Mouse (Mus musculus) lung, postnatal 0 days (tissue): ENCODE measurements around the gene Plekhh2.

ENCODE experiments used
- CTCF ChIP-seq: IDR thresholded peaks from 2 replicates; pipeline ENCODE4 v1.5.1; 2016; ENCODE audit warnings: antibody characterized with exemption, mild to moderate bottlenecking
- EP300 ChIP-seq: IDR thresholded peaks from 2 replicates; pipeline ENCODE4 v1.6.1; 2016; ENCODE audit warnings: antibody characterized with exemption, mild to moderate bottlenecking, control low read depth

DNA sequence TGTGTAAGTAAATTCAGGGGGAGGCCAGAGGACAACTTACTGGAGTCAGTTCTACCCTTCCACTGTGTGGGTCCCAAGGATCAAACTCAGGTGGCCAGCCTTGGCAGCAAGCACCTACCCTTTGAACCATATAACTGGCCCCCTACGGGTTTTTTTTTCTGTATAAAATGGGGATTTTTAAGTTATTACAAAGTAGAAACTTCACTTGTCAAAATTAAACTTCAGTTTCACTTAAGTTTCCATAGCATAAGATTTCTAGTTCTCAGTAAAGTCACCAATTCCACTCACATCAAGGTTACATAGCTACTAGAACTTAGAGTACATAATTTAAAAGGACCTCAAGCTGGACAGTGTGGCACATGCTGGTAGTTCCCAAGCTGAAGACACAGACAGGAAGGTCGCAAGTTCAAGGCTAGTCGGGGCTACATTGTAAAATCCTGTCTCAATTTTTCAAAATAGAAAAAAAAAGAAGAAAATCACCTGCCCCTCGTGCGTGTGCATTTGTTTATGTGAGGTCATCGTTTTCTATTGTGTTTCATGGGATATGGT is 104.9 kb downstream of the Plekhh2 start:
- TF ChIP-seq EP300 (no peak), CTCF (no peak)
